Mouse (Mus musculus) liver, embryonic 14.5 days (tissue): ENCODE measurements at regions not wholly inside any gene's neighbourhood (a gene's known extent, or its start where the extent isn't known, plus 50 kb on each side); places are given as distances from the start of the nearest gene placed in this dataset.

ENCODE experiments used
- ATAC-seq: fragments of 200-750 bp; cut with Nextera tagmentation; 2 replicates; pipeline ENCODE4 v1.8.0; 2017; ENCODE audit warnings: moderate number of reproducible peaks, mild to moderate bottlenecking, moderate library complexity; ENCODE audit not compliant: insufficient read depth
- DNase-seq, 3 experiments: peaks; one replicate each; pipeline ENCODE4 v3.0.0-alpha.2; 2012 to 2013; ENCODE audit warnings: low read depth in 3 of 3, low spot score in 3 of 3
- H3K27ac ChIP-seq: fragments of 300-500 bp; sonication (generic); 2 replicates; pipeline ENCODE4 v1.5.1; 2014; ENCODE audit warnings: moderate library complexity, mild to moderate bottlenecking, control low read depth, inconsistent platforms
- H3K27me3 ChIP-seq: fragments of 300-500 bp; sonication (generic); 2 replicates; pipeline ENCODE4 v1.6.1; 2014; ENCODE audit warnings: mild to moderate bottlenecking, low read length, moderate library complexity; ENCODE audit not compliant: control insufficient read depth, insufficient read depth
- H3K36me3 ChIP-seq: fragments of 300-500 bp; sonication (generic); replicated peaks from 2 replicates; pipeline ENCODE4 v1.6.1; 2014; ENCODE audit warnings: low read depth; ENCODE audit not compliant: control insufficient read depth, insufficient read depth
- H3K4me1 ChIP-seq, 2 experiments: fragments of 200-500 bp in 1 of 2; fragments of 300-500 bp in 1 of 2; sonication (generic) in 1 of 2; replicated peaks; 2 replicates each; pipeline ENCODE4 v1.6.1; 2012 to 2014; ENCODE audit warnings: antibody characterized with exemption in 1 of 2, inconsistent platforms in 1 of 2, low read length in 1 of 2; ENCODE audit not compliant: control insufficient read depth in 2 of 2, insufficient read depth in 2 of 2
- H3K4me2 ChIP-seq: fragments of 300-500 bp; sonication (generic); 2 replicates; pipeline ENCODE4 v1.6.1; 2014; ENCODE audit warnings: low read depth, mild to moderate bottlenecking, control low read depth, moderate library complexity
- H3K4me3 ChIP-seq, 2 experiments: fragments of 200-500 bp in 1 of 2; fragments of 300-500 bp in 1 of 2; sonication (generic) in 1 of 2; 2 replicates each; pipeline ENCODE4 v1.5.1; 2012 to 2014; ENCODE audit warnings: low read depth in 2 of 2, low read length in 2 of 2, mild to moderate bottlenecking in 2 of 2, control low read depth in 1 of 2, inconsistent platforms in 1 of 2, moderate library complexity in 1 of 2; ENCODE audit not compliant: insufficient read depth in 1 of 2
- H3K9ac ChIP-seq: fragments of 300-500 bp; sonication (generic); replicated peaks from 2 replicates; pipeline ENCODE4 v1.6.1; 2014; ENCODE audit warnings: mild to moderate bottlenecking, control low read depth, moderate library complexity
- H3K9me3 ChIP-seq: fragments of 300-500 bp; sonication (generic); 2 replicates; pipeline ENCODE4 v1.6.1; 2016; ENCODE audit warnings: low read length, mixed read lengths; ENCODE audit not compliant: control insufficient read depth
- CTCF ChIP-seq: IDR thresholded peaks from 2 replicates; pipeline ENCODE4 v1.5.1; 2016; ENCODE audit warnings: antibody characterized with exemption, low read depth, control low read depth
- EP300 ChIP-seq: IDR thresholded peaks from 2 replicates; pipeline ENCODE4 v1.6.1; 2016; ENCODE audit warnings: antibody characterized with exemption, low read depth
- WGBS: fragments of 180-500 bp; shearing (Covaris S2); extraction: QIAGEN DNeasy Blood & Tissue Kit; methylation state at CpG from one replicate; pipeline ENCODE4 v1.1.7; 2014; ENCODE audit not compliant: insufficient replicate concordance; 5-methylcytosine and 5-hydroxymethylcytosine counted together

DNA sequence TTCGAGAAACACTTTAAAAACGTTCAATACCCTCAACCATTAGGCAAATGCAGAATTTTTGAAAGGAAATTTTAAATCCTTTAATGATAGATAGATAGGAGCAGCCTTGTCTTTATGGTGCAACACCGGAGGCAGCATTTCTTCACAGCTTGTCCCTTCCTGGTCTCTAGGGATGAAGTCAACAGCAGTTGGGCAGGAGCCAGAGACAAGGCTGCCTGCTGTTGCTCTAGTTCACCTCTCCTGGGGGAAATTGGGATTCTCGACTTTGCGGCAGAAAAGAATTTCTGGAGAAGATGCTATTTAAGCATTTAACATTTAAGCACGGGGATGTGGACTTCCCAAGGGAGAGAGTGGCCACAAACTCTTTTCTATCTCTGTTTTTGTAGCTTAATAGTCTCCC, 323.0 kb downstream of the Gja1 start:
- ATAC-seq (no peak), DNase-seq (no peak)
- Histone ChIP-seq H3K9me3 (no peaks in the 10 kb centered on the region), H3K27me3 (no peaks in the 10 kb centered on the region), H3K4me2 (no peak overlapping the region), H3K4me3 (no peak overlapping the region), H3K27ac (no peak overlapping the region), H3K4me1 (no peaks in the 10 kb centered on the region), H3K36me3 (no peaks in the 10 kb centered on the region), H3K9ac (no peak overlapping the region)
- no peak for TF ChIP-seq EP300
- TF ChIP-seq CTCF: no peak
- WGBS: 56% methylated on average over 6 of the region's 6 CpGs

DNA sequence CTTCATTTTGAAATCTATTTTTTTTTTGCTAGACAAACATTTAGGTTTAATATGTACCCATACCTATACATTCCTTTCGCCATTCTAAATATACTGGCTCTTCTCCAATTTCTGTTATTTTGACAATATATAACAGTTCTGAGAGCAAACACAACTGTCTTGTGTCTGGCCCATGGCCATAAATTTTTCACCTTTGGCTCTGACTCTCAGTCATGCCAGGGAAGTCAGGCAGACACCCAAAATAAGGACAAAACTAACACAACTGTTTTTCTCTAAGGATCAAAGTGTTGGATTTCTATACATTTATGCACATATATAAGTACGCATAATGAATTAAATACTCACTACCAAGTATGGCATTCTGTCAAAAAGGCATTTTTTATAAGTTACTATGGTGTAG, 331.3 kb downstream of the Gja1 start:
- H3K4me2 ChIP-seq: no peak overlapping the region
- H3K9ac ChIP-seq: no peak overlapping the region
- DNase-seq: no peak
- H3K36me3 ChIP-seq: no peaks in the 10 kb centered on the region
- TF ChIP-seq CTCF (no peak), EP300 (no peak)
- no peak overlapping the region for H3K4me3 ChIP-seq
- no peak overlapping the region for H3K27ac ChIP-seq
- H3K4me1 ChIP-seq: no peaks in the 10 kb centered on the region
- no peaks in the 10 kb centered on the region for H3K9me3 ChIP-seq
- no peaks in the 10 kb centered on the region for H3K27me3 ChIP-seq
- ATAC-seq: no peak
- 71% methylated on average over 2 of the region's 2 CpGs for WGBS

DNA sequence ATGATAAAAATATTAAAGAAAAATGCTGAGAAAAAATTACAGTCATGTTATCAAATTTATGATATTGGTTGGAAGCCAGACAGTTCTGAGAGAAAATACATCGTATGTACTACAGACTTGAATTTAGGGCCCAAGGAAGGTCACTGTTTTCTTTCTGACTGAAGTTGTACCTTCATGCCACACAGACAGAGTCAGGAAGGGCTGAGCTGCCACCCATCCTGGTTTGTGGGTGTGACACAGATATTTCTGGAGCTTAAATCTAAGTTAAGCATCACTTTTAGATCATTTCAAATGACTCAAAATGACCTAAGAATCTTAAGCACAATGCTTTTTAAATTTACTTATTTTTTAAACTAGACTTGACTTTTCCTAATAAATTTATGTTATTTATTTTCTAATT, 331.8 kb downstream of the Gja1 start:
- DNase-seq (no peak), ATAC-seq (no peak)
- Histone ChIP-seq H3K4me1 (no peaks in the 10 kb centered on the region), H3K9me3 (no peaks in the 10 kb centered on the region), H3K4me3 (no peak overlapping the region), H3K27me3 (no peaks in the 10 kb centered on the region), H3K4me2 (no peak overlapping the region), H3K9ac (no peak overlapping the region), H3K27ac (no peak overlapping the region), H3K36me3 (no peaks in the 10 kb centered on the region)
- 63% methylated on average over 1 of the region's 1 CpGs for WGBS
- TF ChIP-seq CTCF (no peak), EP300 (no peak)

DNA sequence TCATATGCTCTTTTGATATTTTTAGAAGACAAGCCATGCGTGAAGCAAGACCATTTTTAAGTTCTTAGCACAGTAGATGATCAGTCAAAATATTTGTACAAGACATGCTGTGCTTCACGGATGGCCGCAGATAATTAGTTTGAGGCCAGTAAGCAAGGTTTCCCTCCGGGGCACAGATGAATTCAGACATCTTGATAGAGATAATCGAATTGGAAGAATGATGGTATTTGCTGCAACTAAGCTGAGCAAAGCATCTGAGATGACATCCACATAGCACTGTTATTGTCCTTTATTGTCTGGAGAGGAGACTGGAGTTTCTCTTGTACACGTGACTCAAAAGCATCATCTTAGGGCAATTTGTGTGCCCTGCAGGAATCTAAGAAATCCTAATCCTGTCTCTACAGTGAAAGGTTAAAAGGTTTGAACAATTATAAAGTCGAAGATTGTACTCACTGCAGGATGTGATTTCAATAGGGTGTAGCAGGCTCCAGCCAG, 335.5 kb downstream of the Gja1 start:
- Histone ChIP-seq H3K9ac (no peak overlapping the region), H3K27ac (no peak overlapping the region), H3K4me3 (no peak overlapping the region), H3K4me2 (no peak overlapping the region), H3K36me3 (no peaks in the 10 kb centered on the region), H3K4me1 (no peaks in the 10 kb centered on the region), H3K27me3 (no peaks in the 10 kb centered on the region), H3K9me3 (no peaks in the 10 kb centered on the region)
- ATAC-seq: no peak
- no peak for DNase-seq
- TF ChIP-seq CTCF: no peak
- no peak for TF ChIP-seq EP300
- 56% methylated on average over 7 of the region's 7 CpGs for WGBS

DNA sequence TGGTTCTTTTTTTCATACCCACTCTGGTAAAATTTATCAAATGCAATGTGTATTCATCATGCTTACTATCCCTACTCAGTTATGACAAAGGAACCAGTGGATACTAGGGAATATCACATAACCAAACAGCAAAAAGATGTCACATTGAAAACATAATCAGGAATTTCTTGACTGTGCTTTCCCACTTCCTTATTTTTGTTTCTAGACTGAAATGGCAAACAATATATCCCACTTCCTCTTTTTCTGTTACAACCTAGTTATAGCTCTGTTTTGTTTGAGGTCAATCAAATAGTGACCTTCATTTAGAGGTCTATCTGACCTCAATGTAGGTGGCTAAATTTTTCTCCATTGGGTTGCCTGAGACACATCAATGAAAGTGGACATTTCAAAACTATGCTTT, 359.9 kb downstream of the Gja1 start:
- DNase-seq: no peak

DNA sequence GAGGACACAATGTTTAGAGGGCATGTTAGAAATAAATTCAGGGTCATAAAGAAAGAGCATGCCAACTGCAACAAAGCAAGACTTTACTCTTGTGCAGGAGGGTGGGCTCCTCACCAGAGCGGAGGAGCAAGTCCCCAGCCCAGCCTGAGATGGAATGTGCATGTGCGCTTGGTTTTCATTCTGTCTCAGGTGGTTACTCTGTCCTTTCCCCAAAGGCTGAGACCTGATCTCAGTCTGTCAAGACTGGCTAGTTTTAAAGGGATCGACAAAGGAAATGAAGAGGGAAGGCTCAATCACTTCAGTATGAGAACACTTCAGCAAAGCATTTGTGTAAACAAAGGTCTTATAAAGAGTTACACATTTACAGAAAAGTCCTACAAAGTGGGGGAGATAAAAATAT, 362.5 kb downstream of the Gja1 start:
- Histone ChIP-seq H3K9me3 (no peaks in the 10 kb centered on the region), H3K27ac (no peak overlapping the region), H3K27me3 (no peaks in the 10 kb centered on the region), H3K36me3 (no peaks in the 10 kb centered on the region), H3K4me2 (no peak overlapping the region), H3K9ac (no peak overlapping the region), H3K4me3 (no peak overlapping the region), H3K4me1 (no peaks in the 10 kb centered on the region)
- DNase-seq (no peak), ATAC-seq (no peak)
- WGBS: 71% methylated on average over 3 of the region's 3 CpGs
- no peak for TF ChIP-seq CTCF
- TF ChIP-seq EP300: no peak

More for the DNA sequence above, 359.9 kb downstream of the Gja1 start:
- H3K27ac ChIP-seq: no peak overlapping the region
- no peak overlapping the region for H3K4me2 ChIP-seq
- H3K36me3 ChIP-seq: no peaks in the 10 kb centered on the region
- H3K4me3 ChIP-seq: no peak overlapping the region
- H3K4me1 ChIP-seq: no peaks in the 10 kb centered on the region
- H3K9me3 ChIP-seq: no peaks in the 10 kb centered on the region
- H3K9ac ChIP-seq: no peak overlapping the region
- no peaks in the 10 kb centered on the region for H3K27me3 ChIP-seq
- ATAC-seq: no peak
- no peak for TF ChIP-seq CTCF
